Comparison of ENCODE assay signal across 10 mouse cellular contexts in the genomic region with DNA sequence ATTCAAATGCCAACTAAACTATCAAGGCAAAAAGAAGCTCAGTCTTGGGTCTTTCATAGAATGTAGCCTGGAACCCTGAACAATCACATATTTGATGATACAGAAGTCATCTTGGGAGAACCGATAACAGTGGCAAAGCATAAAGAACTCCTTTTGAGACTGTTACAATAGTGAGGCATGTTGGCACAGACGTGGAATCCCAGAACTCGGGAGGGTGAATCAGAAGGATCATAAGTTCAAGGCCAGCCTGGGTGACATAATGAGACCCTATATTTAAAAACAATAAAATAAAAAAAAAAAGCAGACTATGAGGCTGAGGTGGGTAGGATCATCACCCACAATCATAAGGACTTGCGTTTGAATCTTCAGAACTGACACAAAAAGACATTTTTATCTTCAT. TPM values are rescaled to one million over a fixed set of nuclear protein-coding genes. Genes with fewer than 3 reads are reported as not detected.
DNase-seq lines count a peak whose midpoint lies in the region; ATAC-seq and TF ChIP-seq lines count a peak whose summit lies in the region.
"Had no signal": no experiment of that assay in that cellular context is flagged by ENCODE, and none has a peak within 500 bp of the region (broad histone marks: within the 10 kb centered on the region; RNA-seq: fewer than 3 reads in every experiment).

No protein-coding gene starts in this region.

- H3K9me3 ChIP-seq in heart, embryonic 13.5 days = no peaks in the 10 kb centered on the region
- no peaks in the 10 kb centered on the region for H3K9me3 ChIP-seq in lung, embryonic 14.5 days (ENCODE audit: low read depth, low read length)
- H3K9me3 ChIP-seq in heart, postnatal 0 days (replicated peaks; ENCODE audit: control insufficient read depth, low read length) = no peaks in the 10 kb centered on the region
- H3K9me3 ChIP-seq in liver, embryonic 16.5 days (replicated peaks; ENCODE audit: control insufficient read depth, low read length) = no peaks in the 10 kb centered on the region
- H3K9me3 ChIP-seq: megakaryocyte, embryonic 14.5 days had no signal

- H3K4me1 ChIP-seq in heart, embryonic 13.5 days = peaks cover 22% of the 10 kb centered on the region
- peaks cover 8% of the 10 kb centered on the region for H3K4me1 ChIP-seq in lung, embryonic 14.5 days (ENCODE audit: insufficient read depth)
- peaks cover 23% of the 10 kb centered on the region for H3K4me1 ChIP-seq in heart, postnatal 0 days (ENCODE audit: control insufficient read depth, insufficient read depth)
- H3K4me1 ChIP-seq in liver, embryonic 16.5 days (ENCODE audit: control insufficient read depth, low read depth, low read length) = no peaks in the 10 kb centered on the region

- peak overlapping the region; percentile 80 for H3K27ac ChIP-seq in heart, embryonic 13.5 days (replicated peaks)
- peak overlapping the region; percentile 87 for H3K27ac ChIP-seq in lung, embryonic 14.5 days (ENCODE audit: low read depth)
- H3K27ac ChIP-seq in heart, postnatal 0 days (ENCODE audit: low read depth) = peak overlapping the region; percentile 84
- peak overlapping the region; percentile 63 for H3K27ac ChIP-seq in liver, embryonic 16.5 days (ENCODE audit: low read length)

- H3K36me3 ChIP-seq in heart, embryonic 13.5 days = no peaks in the 10 kb centered on the region
- no peaks in the 10 kb centered on the region for H3K36me3 ChIP-seq in lung, embryonic 14.5 days (ENCODE audit: insufficient read depth)
- no peaks in the 10 kb centered on the region for H3K36me3 ChIP-seq in heart, postnatal 0 days (replicated peaks; ENCODE audit: control insufficient read depth, insufficient read depth, low read length)
- H3K36me3 ChIP-seq in liver, embryonic 16.5 days (ENCODE audit: control insufficient read depth, insufficient read depth) = no peaks in the 10 kb centered on the region

- no peak for TF ChIP-seq EP300 in heart, postnatal 0 days (IDR thresholded peaks at IDR 0.05; ENCODE audit: low read depth)

- no peak for DNase-seq in heart, adult 11 months
- no peak for DNase-seq in lung, embryonic 14.5 days
- no peak for DNase-seq in lung, adult 18-20 months
- no peak for DNase-seq in heart, postnatal 0 days (ENCODE audit: low spot score)
- DNase-seq in gastrocnemius, postnatal 10 days = no peak
- DNase-seq in layer of hippocampus, adult 9-11 months = no peak
- DNase-seq: thymus, postnatal 36 days had no signal

- 66% methylated on average over 4 of the region's 4 CpGs for WGBS in heart, embryonic 13.5 days
- WGBS in lung, embryonic 14.5 days = 66% methylated on average over 4 of the region's 4 CpGs
- WGBS in heart, postnatal 0 days = 56% methylated on average over 4 of the region's 4 CpGs
- 55% methylated on average over 4 of the region's 4 CpGs for WGBS in liver, embryonic 16.5 days (ENCODE audit: insufficient replicate concordance)

- H3K4me3 ChIP-seq in heart, embryonic 13.5 days = no peak overlapping the region
- no peak overlapping the region for H3K4me3 ChIP-seq in lung, embryonic 14.5 days (ENCODE audit: low read depth, low read length)
- no peak overlapping the region for H3K4me3 ChIP-seq in heart, postnatal 0 days (ENCODE audit: low read depth, low read length)
- H3K4me3 ChIP-seq in liver, embryonic 16.5 days (ENCODE audit: low read depth, low read length) = no peak overlapping the region

- no peak overlapping the region for H3K9ac ChIP-seq in heart, embryonic 13.5 days
- H3K9ac ChIP-seq in lung, embryonic 14.5 days = no peak overlapping the region
- H3K9ac ChIP-seq in heart, postnatal 0 days (replicated peaks; ENCODE audit: low read depth, low read length) = no peak overlapping the region
- H3K9ac ChIP-seq in liver, embryonic 16.5 days (ENCODE audit: low read depth, low read length) = no peak overlapping the region

- no peaks in the 10 kb centered on the region for H3K27me3 ChIP-seq in heart, embryonic 13.5 days (replicated peaks)
- no peaks in the 10 kb centered on the region for H3K27me3 ChIP-seq in lung, embryonic 14.5 days (ENCODE audit: insufficient read depth, low read length)
- H3K27me3 ChIP-seq in heart, postnatal 0 days (ENCODE audit: control insufficient read depth, insufficient read depth, low read length) = no peaks in the 10 kb centered on the region
- no peaks in the 10 kb centered on the region for H3K27me3 ChIP-seq in liver, embryonic 16.5 days (ENCODE audit: control insufficient read depth, insufficient read depth, low read depth, low read length)

- H3K4me2 ChIP-seq in heart, embryonic 13.5 days = no peak overlapping the region
- H3K4me2 ChIP-seq in lung, embryonic 14.5 days = no peak overlapping the region
- H3K4me2 ChIP-seq in heart, postnatal 0 days (ENCODE audit: low read depth, low read length) = no peak overlapping the region
- no peak overlapping the region for H3K4me2 ChIP-seq in liver, embryonic 16.5 days (ENCODE audit: low read depth, low read length)

- no peak for ATAC-seq in heart, embryonic 13.5 days (ENCODE audit: extremely low read depth, insufficient number of reproducible peaks, low FRiP score, low TSS enrichment)
- ATAC-seq in lung, embryonic 14.5 days (ENCODE audit: insufficient read depth) = no peak
- ATAC-seq in heart, postnatal 0 days (ENCODE audit: insufficient read depth, low read depth) = no peak
- ATAC-seq in liver, embryonic 16.5 days (ENCODE audit: low read depth) = no peak

- TF ChIP-seq CTCF in lung, embryonic 14.5 days (IDR thresholded peaks at IDR 0.05; ENCODE audit: low read depth) = no peak
- no peak for TF ChIP-seq CTCF in heart, postnatal 0 days (IDR thresholded peaks at IDR 0.05; ENCODE audit: low read depth)

RNA-seq across cellular contexts. Expression of gene Snrk, which starts 32.4 kb away (rescaled TPM):
- polyA plus RNA-seq in heart, embryonic 13.5 days (2015; fragmentation: Nextera tagmentation; extraction: Ambion mirVana) = 38.0 and 39.4 TPM in 2 replicates
- 57.9 and 58.4 TPM in 2 replicates for polyA plus RNA-seq in lung, embryonic 14.5 days (2014; fragmentation: Nextera tagmentation; extraction: Ambion mirVana)
- 60.4 and 61.7 TPM in 2 replicates for total RNA-seq in heart, postnatal 0 days (2014; rRNA removed; ENCODE audit: low replicate concordance)
- 39.5 and 40.3 TPM in 2 replicates for polyA plus RNA-seq in heart, postnatal 0 days (2015; fragmentation: Nextera tagmentation; extraction: Ambion mirVana)
- polyA plus RNA-seq in liver, embryonic 16.5 days (2015; fragmentation: Nextera tagmentation; extraction: Ambion mirVana) = 17.9 and 20.1 TPM in 2 replicates
- total RNA-seq in gastrocnemius, postnatal 10 days (2021) = 10 to 100 TPM; 54.8 to 73.5 TPM
